Mouse (Mus musculus): ENCODE data around the gene Pip4k2a.

Gene Pip4k2a

GRCm38 (mm10) chr2:18839532-18839931 is 158.4 kb downstream of the Pip4k2a start:
- DNase-seq (ENCODE audit: low read depth, low spot score) = no peak

GRCm38 (mm10) chr2:18835266-18835908 is 162.5 kb downstream of the Pip4k2a start:
- DNase-seq (ENCODE audit: low read depth, low spot score) = no peak

- no peak for DNase-seq (ENCODE audit: low read depth, low spot score)
These were observed 164.8 kb downstream of the Pip4k2a start for GRCm38 (mm10) chr2:18833024-18833590.

- DNase-seq (ENCODE audit: low read depth, low spot score) = no peak
These were observed 166.7 kb downstream of the Pip4k2a start for GRCm38 (mm10) chr2:18831031-18831774.

GRCm38 (mm10) chr2:18822711-18823110 is 175.2 kb downstream of the Pip4k2a start:
- no peak for DNase-seq (ENCODE audit: low read depth, low spot score)

GRCm38 (mm10) chr2:18821451-18822379 is 176.2 kb downstream of the Pip4k2a start:
- no peak for DNase-seq (ENCODE audit: low read depth, low spot score)

- DNase-seq (ENCODE audit: low read depth, low spot score) = no peak
These were observed 178.4 kb downstream of the Pip4k2a start for GRCm38 (mm10) chr2:18819520-18819919.

GRCm38 (mm10) chr2:18816036-18816435 is 181.9 kb downstream of the Pip4k2a start:
- no peak for DNase-seq (ENCODE audit: low read depth, low spot score)

- DNase-seq (ENCODE audit: low read depth, low spot score) = no peak
These were observed 182.5 kb downstream of the Pip4k2a start for GRCm38 (mm10) chr2:18815336-18815965.

- DNase-seq (ENCODE audit: low read depth, low spot score) = no peak
These were observed 183.5 kb downstream of the Pip4k2a start for GRCm38 (mm10) chr2:18814447-18814804.

GRCm38 (mm10) chr2:18813683-18814446 is 184.1 kb downstream of the Pip4k2a start:
- DNase-seq (ENCODE audit: low read depth, low spot score) = no peak

GRCm38 (mm10) chr2:18807961-18808360 is 190.0 kb downstream of the Pip4k2a start:
- DNase-seq (ENCODE audit: low read depth, low spot score) = no peak

- no peak for DNase-seq (ENCODE audit: low read depth, low spot score)
These were observed 196.6 kb downstream of the Pip4k2a start for GRCm38 (mm10) chr2:18801281-18801862.

- DNase-seq (ENCODE audit: low read depth, low spot score) = no peak
These were observed 197.2 kb downstream of the Pip4k2a start for GRCm38 (mm10) chr2:18800646-18801251.

GRCm38 (mm10) chr2:18799966-18800645 is 197.8 kb downstream of the Pip4k2a start:
- DNase-seq (ENCODE audit: low read depth, low spot score) = peak; percentile 43

- no peak for DNase-seq (ENCODE audit: low read depth, low spot score)
These were observed 198.5 kb downstream of the Pip4k2a start for GRCm38 (mm10) chr2:18799265-18799965.

GRCm38 (mm10) chr2:18797776-18798175 is 200.2 kb downstream of the Pip4k2a start:
- DNase-seq (ENCODE audit: low read depth, low spot score) = no peak

- DNase-seq (ENCODE audit: low read depth, low spot score) = no peak
These were observed 203.7 kb downstream of the Pip4k2a start for GRCm38 (mm10) chr2:18794261-18794660.
